Mouse (Mus musculus) embryonic facial prominence, embryonic 11.5 days (tissue): ENCODE data around the gene Nptx1. TPM values are rescaled to one million over a fixed set of nuclear protein-coding genes. Genes with fewer than 3 reads are reported as not detected.

Experiments used
- ATAC-seq: fragments of 200-750 bp; cut with Nextera tagmentation; replicated peaks from 2 replicates; pipeline ENCODE4 v1.8.0; 2017; ENCODE audit warnings: low read depth; ENCODE audit not compliant: insufficient number of reproducible peaks, low FRiP score, low TSS enrichment
- DNase-seq: peaks from one replicate; pipeline ENCODE4 v3.0.0-alpha.2; 2015; ENCODE audit warnings: low spot score
- H3K27ac ChIP-seq: fragments of 300-500 bp; sonication (generic); replicated peaks from 2 replicates; pipeline ENCODE4 v1.5.1; 2014; ENCODE audit warnings: mild to moderate bottlenecking, low read depth, low read length, control low read depth
- H3K27me3 ChIP-seq: fragments of 300-500 bp; sonication (generic); 2 replicates; pipeline ENCODE4 v1.6.1; 2014; ENCODE audit warnings: mild to moderate bottlenecking, low read length, moderate library complexity, mixed read lengths; ENCODE audit not compliant: control insufficient read depth, insufficient read depth
- H3K36me3 ChIP-seq: fragments of 300-500 bp; sonication (generic); replicated peaks from 2 replicates; pipeline ENCODE4 v1.6.1; 2014; ENCODE audit warnings: low read depth, mild to moderate bottlenecking, low read length, moderate library complexity, mixed read lengths; ENCODE audit not compliant: control insufficient read depth, insufficient read depth
- H3K4me1 ChIP-seq: fragments of 300-500 bp; sonication (generic); 2 replicates; pipeline ENCODE4 v1.6.1; 2014; ENCODE audit warnings: low read length, mixed read lengths; ENCODE audit not compliant: control insufficient read depth, insufficient read depth
- H3K4me2 ChIP-seq: fragments of 300-500 bp; sonication (generic); 2 replicates; pipeline ENCODE4 v1.6.1; 2014; ENCODE audit warnings: low read depth, mild to moderate bottlenecking, control low read depth, low read length, moderate library complexity
- H3K4me3 ChIP-seq: fragments of 300-500 bp; sonication (generic); 2 replicates; pipeline ENCODE4 v1.5.1; 2014; ENCODE audit warnings: low read depth, low read length, control low read depth
- H3K9ac ChIP-seq: fragments of 300-500 bp; sonication (generic); replicated peaks from 2 replicates; pipeline ENCODE4 v1.6.1; 2014; ENCODE audit warnings: mild to moderate bottlenecking, control low read depth, low read length
- H3K9me3 ChIP-seq: fragments of 300-500 bp; sonication (generic); replicated peaks from 2 replicates; pipeline ENCODE4 v1.6.1; 2016; ENCODE audit warnings: mild to moderate bottlenecking, low read length, inconsistent platforms, mixed read lengths; ENCODE audit not compliant: control insufficient read depth
- WGBS: fragments of 180-500 bp; shearing (Covaris S2); extraction: QIAGEN DNeasy Blood & Tissue Kit; methylation state at CpG from one replicate; pipeline ENCODE4 v1.1.7; 2014; 5-methylcytosine and 5-hydroxymethylcytosine counted together
- polyA plus RNA-seq: library from polyadenylated mRNA; unstranded; fragments of >200 nt; fragmentation: Nextera tagmentation; extraction: Ambion mirVana; gene quantifications from 2 replicates; pipeline ENCODE4 v1.2.1, GENCODE M21; 2014

Gene Nptx1
- polyA plus RNA-seq, 1 experiment from 2014 or later = 1.8 TPM

GRCm38 (mm10) chr11:119513038-119513659 lies 34.4 kb downstream of the Nptx1 start:
- Histone ChIP-seq H3K36me3 (0 out of 2 replicates have a peak, but pooled peaks cover 2% of the 10 kb centered on the region), H3K4me2 (no peak overlapping the region), H3K4me1 (peaks cover 3% of the 10 kb centered on the region; the same call in 1 of the 2 replicates), H3K9ac (no peak overlapping the region), H3K4me3 (no peak overlapping the region), H3K27me3 (peaks cover 2% of the 10 kb centered on the region; the same call in 1 of the 2 replicates), H3K27ac (no peak overlapping the region), H3K9me3 (no peaks in the 10 kb centered on the region)
- ATAC-seq (no peak), DNase-seq (peak; percentile 22)
- WGBS = 51% methylated on average over 9 of the region's 9 CpGs

GRCm38 (mm10) chr11:119509165-119509776 lies 38.3 kb downstream of the Nptx1 start:
- Histone ChIP-seq H3K9ac (no peak overlapping the region), H3K27ac (no peak overlapping the region), H3K4me2 (no peak overlapping the region), H3K4me1 (no peaks in the 10 kb centered on the region; the same call in 1 of the 2 replicates), H3K4me3 (no peak overlapping the region), H3K27me3 (no peaks in the 10 kb centered on the region), H3K9me3 (no peaks in the 10 kb centered on the region), H3K36me3 (peaks cover 6% of the 10 kb centered on the region)
- WGBS = 65% methylated on average over 5 of the region's 5 CpGs
- no peak for DNase-seq
- no peak for ATAC-seq

GRCm38 (mm10) chr11:119507772-119508171 lies 39.8 kb downstream of the Nptx1 start:
- Histone ChIP-seq H3K4me3 (no peak overlapping the region), H3K36me3 (peaks cover 6% of the 10 kb centered on the region), H3K9ac (no peak overlapping the region), H3K4me1 (no peaks in the 10 kb centered on the region), H3K27me3 (no peaks in the 10 kb centered on the region), H3K27ac (no peak overlapping the region), H3K9me3 (no peaks in the 10 kb centered on the region), H3K4me2 (no peak overlapping the region)
- WGBS = 88% methylated on average over 8 of the region's 8 CpGs
- DNase-seq = no peak
- ATAC-seq = no peak

GRCm38 (mm10) chr11:119506386-119506785 lies 41.2 kb downstream of the Nptx1 start:
- H3K4me3 ChIP-seq = no peak overlapping the region

GRCm38 (mm10) chr11:119503675-119504074 lies 43.9 kb downstream of the Nptx1 start:
- Histone ChIP-seq H3K9me3 (no peaks in the 10 kb centered on the region), H3K27me3 (no peaks in the 10 kb centered on the region), H3K4me2 (no peak overlapping the region), H3K4me3 (no peak overlapping the region), H3K36me3 (peaks cover 6% of the 10 kb centered on the region), H3K4me1 (no peaks in the 10 kb centered on the region), H3K27ac (no peak overlapping the region), H3K9ac (no peak overlapping the region)
- ATAC-seq (peak; percentile 32; the same call in 1 of the 2 replicates), DNase-seq (peak; percentile 78)

More at GRCm38 (mm10) chr11:119506386-119506785, 41.2 kb downstream of the Nptx1 start:
- no peaks in the 10 kb centered on the region for H3K4me1 ChIP-seq
- no peak for DNase-seq
- H3K36me3 ChIP-seq = peaks cover 6% of the 10 kb centered on the region
- no peaks in the 10 kb centered on the region for H3K27me3 ChIP-seq
- no peak for ATAC-seq
- H3K9ac ChIP-seq = no peak overlapping the region
- WGBS = 86% methylated on average over 4 of the region's 4 CpGs
- H3K9me3 ChIP-seq = no peaks in the 10 kb centered on the region
- no peak overlapping the region for H3K27ac ChIP-seq
- no peak overlapping the region for H3K4me2 ChIP-seq

GRCm38 (mm10) chr11:119500011-119500410 lies 47.5 kb downstream of the Nptx1 start:
- no peaks in the 10 kb centered on the region for H3K9me3 ChIP-seq
- H3K27ac ChIP-seq = no peak overlapping the region
- H3K9ac ChIP-seq = no peak overlapping the region
- DNase-seq (no peak), ATAC-seq (no peak)
- no peaks in the 10 kb centered on the region; the same call in 1 of the 2 replicates for H3K36me3 ChIP-seq
- H3K4me3 ChIP-seq = no peak overlapping the region
- 82% methylated on average over 2 of the region's 2 CpGs for WGBS
- no peaks in the 10 kb centered on the region for H3K4me1 ChIP-seq
- H3K27me3 ChIP-seq = no peaks in the 10 kb centered on the region
- H3K4me2 ChIP-seq = no peak overlapping the region

GRCm38 (mm10) chr11:119499297-119499696 lies 48.3 kb downstream of the Nptx1 start:
- Histone ChIP-seq H3K36me3 (no peaks in the 10 kb centered on the region; the same call in 1 of the 2 replicates), H3K9ac (no peak overlapping the region), H3K9me3 (no peaks in the 10 kb centered on the region), H3K4me1 (no peaks in the 10 kb centered on the region), H3K4me3 (no peak overlapping the region), H3K27ac (no peak overlapping the region), H3K27me3 (no peaks in the 10 kb centered on the region), H3K4me2 (no peak overlapping the region)
- WGBS = 89% methylated on average over 4 of the region's 4 CpGs
- no peak for ATAC-seq
- no peak for DNase-seq

GRCm38 (mm10) chr11:119497451-119497850 lies 50.1 kb downstream of the Nptx1 start:
- no peak overlapping the region for H3K4me3 ChIP-seq
- no peak overlapping the region for H3K9ac ChIP-seq
- no peak for ATAC-seq
- no peak overlapping the region for H3K27ac ChIP-seq
- H3K27me3 ChIP-seq = no peaks in the 10 kb centered on the region
- no peak overlapping the region for H3K4me2 ChIP-seq
- DNase-seq = no peak
- H3K36me3 ChIP-seq = no peaks in the 10 kb centered on the region; the same call in 1 of the 2 replicates
- H3K9me3 ChIP-seq = no peaks in the 10 kb centered on the region
- H3K4me1 ChIP-seq = no peaks in the 10 kb centered on the region
- 77% methylated on average over 4 of the region's 4 CpGs for WGBS
